9 mouse cellular contexts compared by ENCODE assay signal in the genomic region with DNA sequence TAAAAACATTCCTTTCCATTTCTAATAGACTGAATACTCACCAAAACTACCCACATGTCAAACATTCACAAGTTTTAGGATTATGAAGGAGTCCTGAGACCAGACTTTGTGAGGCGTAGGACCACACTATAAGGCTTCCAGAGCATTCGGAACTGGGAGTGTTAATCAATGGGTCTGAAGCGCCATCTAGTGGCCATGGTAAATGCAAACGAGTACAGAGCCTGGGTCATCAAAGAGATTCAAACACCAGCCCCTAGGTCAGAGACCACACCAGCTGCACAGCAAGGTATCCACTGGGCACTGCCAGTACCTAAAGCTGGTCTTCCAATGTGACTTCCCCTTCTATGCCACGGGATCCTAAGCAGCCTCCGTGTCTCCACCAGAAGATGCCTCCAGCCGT. TPM values are rescaled to one million over a fixed set of nuclear protein-coding genes. Genes with fewer than 3 reads are reported as not detected.
A peak's percentile ranks its signal among the peaks of the same experiment; 100 is the strongest.
DNase-seq lines count a peak whose midpoint lies in the region; ATAC-seq lines count a peak whose summit lies in the region.
"Had no signal": no experiment of that assay in that cellular context is flagged by ENCODE, and none has a peak within 500 bp of the region (broad histone marks: within the 10 kb centered on the region; RNA-seq: fewer than 3 reads in every experiment).

No protein-coding gene starts in this region.

- no peak overlapping the region for H3K9ac ChIP-seq in neural tube, embryonic 12.5 days
- H3K9ac ChIP-seq: embryonic facial prominence, embryonic 15.5 days had no signal

- H3K9me3 ChIP-seq in neural tube, embryonic 12.5 days, result no peaks in the 10 kb centered on the region
- H3K9me3 ChIP-seq: embryonic facial prominence, embryonic 15.5 days had no signal

- no peaks in the 10 kb centered on the region for H3K4me1 ChIP-seq in neural tube, embryonic 12.5 days
- H3K4me1 ChIP-seq: embryonic facial prominence, embryonic 15.5 days had no signal

- H3K27ac ChIP-seq in neural tube, embryonic 12.5 days, result no peak overlapping the region
- H3K27ac ChIP-seq: embryonic facial prominence, embryonic 15.5 days had no signal

- no peaks in the 10 kb centered on the region for H3K36me3 ChIP-seq in neural tube, embryonic 12.5 days
- H3K36me3 ChIP-seq: embryonic facial prominence, embryonic 15.5 days had no signal

- DNase-seq in ovary, postnatal 10 days (ENCODE audit: low spot score), result peak; percentile 23
- DNase-seq in ovary, adult 18-20 months (ENCODE audit: low spot score), result no peak
- peak; percentile 74 to 82 for DNase-seq in cerebellum, adult 18-20 months
- peak; percentile 84 for DNase-seq in forelimb bud, embryonic 11.5 days (ENCODE audit: low read depth, low spot score)
- DNase-seq in kidney, adult 18-20 months, result peak; percentile 68
- DNase-seq in left cerebral cortex, postnatal 4 days, result peak; percentile 80
- peak; percentile 60 for DNase-seq in testis, postnatal 14 days (ENCODE audit: low spot score)

- WGBS in neural tube, embryonic 12.5 days, result 12% methylated on average over 7 of the region's 7 CpGs

- H3K27me3 ChIP-seq in neural tube, embryonic 12.5 days (replicated peaks), result no peaks in the 10 kb centered on the region
- H3K27me3 ChIP-seq: embryonic facial prominence, embryonic 15.5 days had no signal

- 0 out of 2 replicates have a peak, but pooled peaks have one; percentile 41 for ATAC-seq in neural tube, embryonic 12.5 days (ENCODE audit: low FRiP score, low read depth)

- no peak overlapping the region for H3K4me3 ChIP-seq in neural tube, embryonic 12.5 days
- H3K4me3 ChIP-seq: embryonic facial prominence, embryonic 15.5 days had no signal

- no peak overlapping the region for H3K4me2 ChIP-seq in neural tube, embryonic 12.5 days (replicated peaks)
- H3K4me2 ChIP-seq: embryonic facial prominence, embryonic 15.5 days had no signal

- intact Hi-C loops in left cerebral cortex, postnatal 4 days (cut with DNase I), result loop anchor here (2.0 to 10.0 kb wide), 3 partner anchors 132 to 304 kb away; no protein-coding TSS in a partner anchor

RNA-seq across cellular contexts. Expression of a gene that starts 18.5 kb away (rescaled TPM):
- 10 to 100 TPM in 1 of 2 experiments, 1 to 10 TPM in 1; 9.9 to 16.3 TPM for total RNA-seq in left cerebral cortex, postnatal 4 days (2021)
- 1.6 and 2.1 TPM in 2 replicates for polyA plus RNA-seq in neural tube, embryonic 12.5 days (2016; fragmentation: Nextera tagmentation; extraction: Ambion mirVana)

RNA-seq across cellular contexts. Expression of a gene that starts 28.8 kb away (rescaled TPM):
- 1 to 10 TPM; 4.3 to 5.8 TPM for total RNA-seq in left cerebral cortex, postnatal 4 days (2021)
- 24.9 and 25.6 TPM in 2 replicates for polyA plus RNA-seq in neural tube, embryonic 12.5 days (2016; fragmentation: Nextera tagmentation; extraction: Ambion mirVana)

RNA-seq across cellular contexts. Expression of a gene that starts 29.0 kb away (rescaled TPM):
- total RNA-seq in left cerebral cortex, postnatal 4 days (2021), result 10 to 100 TPM; 21.1 to 25.4 TPM
- 20.5 and 22.1 TPM in 2 replicates for polyA plus RNA-seq in neural tube, embryonic 12.5 days (2016; fragmentation: Nextera tagmentation; extraction: Ambion mirVana)

RNA-seq across cellular contexts. Expression of a gene that starts 37.4 kb away (rescaled TPM):
- total RNA-seq in left cerebral cortex, postnatal 4 days (2021), result not detected
- not detected in 2 replicates for polyA plus RNA-seq in neural tube, embryonic 12.5 days (2016; fragmentation: Nextera tagmentation; extraction: Ambion mirVana)

RNA-seq across cellular contexts. Expression of a gene that starts 55.7 kb away (rescaled TPM):
- total RNA-seq in left cerebral cortex, postnatal 4 days (2021), result 1 to 10 TPM; 3.0 to 3.9 TPM
- polyA plus RNA-seq in neural tube, embryonic 12.5 days (2016; fragmentation: Nextera tagmentation; extraction: Ambion mirVana), result 0.27 and 0.38 TPM in 2 replicates
